Mouse (Mus musculus): Measurements from ENCODE around the gene Btbd10. TPM values are rescaled to one million over a fixed set of nuclear protein-coding genes. Genes with fewer than 3 reads are reported as not detected.
A peak's percentile ranks its signal among the peaks of the same experiment; 100 is the strongest.

Btbd10 gene
- 47.8 and 51.3 TPM in 2 replicates for polyA plus RNA-seq (2012; rRNA removed)

DNA sequence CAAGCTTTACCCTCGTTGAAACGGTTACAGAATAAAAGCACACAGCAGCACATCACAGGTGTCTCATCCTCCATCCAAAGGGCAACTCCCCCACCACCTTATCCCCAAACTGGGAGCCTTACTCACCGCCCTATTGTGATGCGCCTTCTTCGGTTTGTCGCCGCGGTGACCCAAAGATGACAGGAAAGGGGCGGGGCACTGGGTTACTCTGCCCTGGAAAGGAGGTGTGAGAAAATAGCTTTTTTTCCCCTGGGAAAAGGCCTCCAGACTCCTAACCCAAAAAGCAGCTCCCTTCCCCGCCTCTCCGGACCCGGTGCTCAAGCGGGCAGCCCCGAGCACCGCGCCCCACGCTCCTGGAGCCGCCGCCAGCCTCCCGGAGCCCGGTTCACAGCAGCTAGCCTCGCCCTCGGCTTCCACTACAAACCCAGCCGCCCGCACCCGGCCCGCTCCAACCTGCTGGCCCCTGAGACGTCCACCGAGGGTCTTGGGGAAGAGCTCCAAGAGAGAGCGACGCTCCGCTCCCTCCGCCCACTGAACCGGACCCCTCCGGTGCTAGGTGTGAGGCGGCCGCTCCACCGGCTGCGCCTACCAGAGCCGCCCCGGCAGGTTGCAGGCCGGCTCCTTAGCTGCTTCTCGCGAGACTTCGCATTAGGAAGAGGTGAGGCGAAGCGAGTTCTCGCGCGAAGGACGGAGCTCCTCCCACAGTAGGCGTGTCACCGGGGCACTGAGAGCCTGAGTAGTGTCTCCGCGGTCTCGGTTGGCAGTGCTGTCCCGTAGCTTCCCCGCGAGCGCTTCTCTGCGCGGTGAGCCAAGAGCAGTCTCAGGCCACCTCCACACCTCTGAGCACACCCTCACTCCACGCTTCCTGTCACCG is at the start of gene Btbd10:
Btbd10 (minus strand) TSS at position 647 of the 874 bp plus-strand sequence.
- no peak for TF ChIP-seq CTCF (IDR thresholded peaks at IDR 0.05; ENCODE audit: borderline replicate concordance, extremely low read depth, insufficient read depth, insufficient read length)
- peak; percentile 96 for TF ChIP-seq POLR2A (IDR thresholded peaks at IDR 0.05; ENCODE audit: borderline replicate concordance, extremely low read depth, insufficient read depth, insufficient read length, poor library complexity, severe bottlenecking)
- DNase-seq (ENCODE audit: low read depth) = peak; percentile 99

DNA sequence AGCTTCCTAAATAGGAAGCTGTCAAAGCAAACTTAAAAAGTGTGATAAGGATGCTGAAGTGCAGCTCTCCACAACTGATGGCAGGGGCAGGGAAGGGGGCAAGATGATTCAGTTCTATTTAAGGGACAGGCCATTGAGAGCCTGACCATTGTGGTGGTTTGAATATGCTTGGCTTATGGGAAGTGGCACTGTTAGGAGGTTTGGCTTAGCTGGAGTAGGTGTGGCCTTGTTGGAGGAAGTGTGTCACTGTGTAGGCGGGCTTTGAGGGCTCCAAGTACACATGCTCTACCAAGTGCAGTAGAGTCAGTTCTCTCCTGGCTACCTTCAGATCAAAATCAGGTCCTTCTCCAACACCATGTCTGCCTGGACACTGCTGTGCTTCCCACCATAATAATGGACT is 47.3 kb upstream of the Btbd10 start:
- no peak for TF ChIP-seq POLR2A (IDR thresholded peaks at IDR 0.05; ENCODE audit: borderline replicate concordance, extremely low read depth, insufficient read depth, insufficient read length, poor library complexity, severe bottlenecking)
- TF ChIP-seq CTCF (IDR thresholded peaks at IDR 0.05; ENCODE audit: borderline replicate concordance, extremely low read depth, insufficient read depth, insufficient read length) = no peak
- no peak for DNase-seq (ENCODE audit: low read depth)

DNA sequence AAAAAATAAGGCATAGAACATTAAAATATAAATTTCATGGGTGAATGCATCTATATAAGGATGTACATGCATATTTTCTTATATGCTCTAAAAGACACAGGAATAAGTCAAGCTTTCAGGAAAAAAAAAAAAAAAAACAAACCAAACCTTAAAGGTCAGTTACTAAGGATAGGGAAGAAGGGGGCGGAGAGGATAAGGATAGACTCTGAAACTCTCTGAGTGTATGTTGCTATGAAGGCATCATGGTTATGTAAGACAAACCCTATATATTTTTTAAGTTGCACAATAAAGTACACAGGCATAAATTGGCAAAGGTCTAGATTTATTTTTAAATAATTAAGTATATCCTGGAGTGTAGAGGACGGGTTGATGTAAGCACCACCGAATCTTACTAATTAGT is 46.1 kb upstream of the Btbd10 start:
- no peak for DNase-seq (ENCODE audit: low read depth)
- TF ChIP-seq POLR2A (IDR thresholded peaks at IDR 0.05; ENCODE audit: borderline replicate concordance, extremely low read depth, insufficient read depth, insufficient read length, poor library complexity, severe bottlenecking) (no peak), CTCF (IDR thresholded peaks at IDR 0.05; ENCODE audit: borderline replicate concordance, extremely low read depth, insufficient read depth, insufficient read length) (no peak)

DNA sequence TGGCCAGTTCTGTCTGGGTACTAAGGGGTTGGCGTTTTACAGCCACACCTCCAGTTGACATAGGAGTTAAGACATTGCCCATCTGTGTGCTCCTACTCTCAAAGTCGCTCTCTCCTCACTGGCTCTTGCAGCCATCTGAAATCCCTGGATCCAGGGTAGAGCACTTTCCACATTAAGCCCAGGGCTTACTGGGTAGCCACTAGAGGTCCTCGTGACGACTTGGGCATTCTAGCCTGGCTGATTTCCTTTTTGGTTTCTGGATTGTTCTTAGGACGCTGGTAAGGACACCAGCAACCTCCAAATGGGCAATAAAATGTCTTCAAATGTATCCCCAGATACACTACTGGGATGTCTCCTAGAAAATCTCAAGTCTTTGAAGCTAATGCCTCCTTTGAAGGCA is 39.5 kb upstream of the Btbd10 start:
- no peak for DNase-seq (ENCODE audit: low read depth)

DNA sequence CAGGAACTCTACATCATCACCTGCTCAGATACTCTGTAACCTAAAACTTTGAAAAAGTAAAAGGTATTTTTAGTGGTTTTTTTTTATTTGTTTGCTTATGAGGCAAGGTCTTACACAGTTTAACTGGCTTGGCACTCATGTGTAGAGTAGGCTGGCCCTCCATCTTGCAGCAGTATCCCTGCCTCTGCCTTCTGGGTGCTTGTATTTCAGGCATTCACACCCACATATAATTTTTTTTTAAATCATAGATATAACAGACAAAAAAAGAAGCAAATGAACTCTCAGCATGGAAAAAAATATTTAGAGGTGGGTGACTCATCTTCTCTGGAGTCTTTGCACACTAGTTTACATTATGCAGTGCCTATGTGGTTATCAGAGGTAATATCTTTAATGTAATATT is 28.9 kb upstream of the Btbd10 start:
- DNase-seq (ENCODE audit: low read depth) = no peak
- TF ChIP-seq POLR2A (IDR thresholded peaks at IDR 0.05; ENCODE audit: borderline replicate concordance, extremely low read depth, insufficient read depth, insufficient read length, poor library complexity, severe bottlenecking) (no peak), CTCF (IDR thresholded peaks at IDR 0.05; ENCODE audit: borderline replicate concordance, extremely low read depth, insufficient read depth, insufficient read length) (no peak)

More for the DNA sequence above, 39.5 kb upstream of the Btbd10 start:
- TF ChIP-seq POLR2A (IDR thresholded peaks at IDR 0.05; ENCODE audit: borderline replicate concordance, extremely low read depth, insufficient read depth, insufficient read length, poor library complexity, severe bottlenecking) (no peak), CTCF (IDR thresholded peaks at IDR 0.05; ENCODE audit: borderline replicate concordance, extremely low read depth, insufficient read depth, insufficient read length) (no peak)

DNA sequence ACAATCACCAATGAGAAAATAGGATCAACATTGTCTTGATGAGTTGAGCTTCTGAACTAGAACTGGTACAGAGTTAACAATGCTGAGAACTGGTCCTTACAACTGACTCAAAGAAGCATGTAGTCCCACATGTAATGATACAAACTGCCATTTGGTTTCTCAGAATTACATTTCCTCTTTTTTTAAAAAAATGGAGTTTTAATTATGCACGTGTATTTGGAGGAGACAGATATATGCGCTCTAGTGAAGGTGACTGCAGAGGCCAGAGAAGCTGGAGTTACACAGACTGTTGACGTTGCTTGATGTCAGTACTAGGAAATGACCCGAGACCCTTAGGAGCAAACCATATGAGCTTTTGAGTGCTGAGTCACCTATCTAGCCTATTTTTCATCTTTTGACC is 27.5 kb upstream of the Btbd10 start:
- TF ChIP-seq CTCF (IDR thresholded peaks at IDR 0.05; ENCODE audit: borderline replicate concordance, extremely low read depth, insufficient read depth, insufficient read length) (no peak), POLR2A (IDR thresholded peaks at IDR 0.05; ENCODE audit: borderline replicate concordance, extremely low read depth, insufficient read depth, insufficient read length, poor library complexity, severe bottlenecking) (no peak)
- no peak for DNase-seq (ENCODE audit: low read depth)

DNA sequence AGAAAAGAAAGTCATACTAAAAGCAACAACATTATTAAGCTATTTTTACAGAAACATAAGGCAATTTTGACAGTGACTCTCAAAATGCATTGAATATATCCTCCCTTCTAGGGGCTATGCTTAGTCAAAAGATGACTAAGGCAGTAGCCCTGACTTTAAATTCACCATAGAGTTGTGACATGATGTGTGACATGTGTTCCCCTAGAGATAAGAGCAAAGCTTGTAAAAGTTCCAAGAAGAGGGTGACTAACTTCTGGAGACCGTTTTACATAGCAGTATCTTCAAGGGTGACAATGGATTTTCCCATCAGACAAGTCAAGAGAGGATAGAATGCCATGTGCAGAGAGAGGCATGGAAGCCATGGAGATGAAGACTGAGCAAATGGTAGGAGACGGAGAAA is 22.4 kb upstream of the Btbd10 start:
- no peak for DNase-seq (ENCODE audit: low read depth)
- TF ChIP-seq CTCF (IDR thresholded peaks at IDR 0.05; ENCODE audit: borderline replicate concordance, extremely low read depth, insufficient read depth, insufficient read length) (no peak), POLR2A (IDR thresholded peaks at IDR 0.05; ENCODE audit: borderline replicate concordance, extremely low read depth, insufficient read depth, insufficient read length, poor library complexity, severe bottlenecking) (no peak)

DNA sequence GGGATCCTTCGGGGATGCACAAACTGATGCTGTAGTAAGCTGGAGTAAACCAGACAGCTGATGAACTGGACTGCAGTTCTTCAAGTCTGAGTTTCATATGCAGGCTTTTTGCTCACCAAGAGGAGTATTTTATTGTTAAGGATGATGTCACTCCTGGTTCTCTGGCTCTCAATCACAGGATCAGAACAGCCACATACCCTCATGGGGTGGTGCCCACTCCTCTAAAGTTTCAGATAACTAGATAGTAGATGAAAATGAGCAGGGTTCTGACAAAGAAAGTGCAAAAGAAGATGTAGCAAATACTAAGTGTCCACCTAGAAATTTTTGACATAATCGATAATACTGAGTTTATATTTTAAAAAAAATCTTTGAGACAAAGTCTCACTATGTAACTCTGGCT is 19.3 kb upstream of the Btbd10 start, which contains the start of gene Pth:
Pth (minus strand) TSS at position 101 of the 400 bp plus-strand sequence.
- TF ChIP-seq CTCF (IDR thresholded peaks at IDR 0.05; ENCODE audit: borderline replicate concordance, extremely low read depth, insufficient read depth, insufficient read length) = no peak
- TF ChIP-seq POLR2A (IDR thresholded peaks at IDR 0.05; ENCODE audit: borderline replicate concordance, extremely low read depth, insufficient read depth, insufficient read length, poor library complexity, severe bottlenecking) = no peak
- DNase-seq (ENCODE audit: low read depth) = no peak

DNA sequence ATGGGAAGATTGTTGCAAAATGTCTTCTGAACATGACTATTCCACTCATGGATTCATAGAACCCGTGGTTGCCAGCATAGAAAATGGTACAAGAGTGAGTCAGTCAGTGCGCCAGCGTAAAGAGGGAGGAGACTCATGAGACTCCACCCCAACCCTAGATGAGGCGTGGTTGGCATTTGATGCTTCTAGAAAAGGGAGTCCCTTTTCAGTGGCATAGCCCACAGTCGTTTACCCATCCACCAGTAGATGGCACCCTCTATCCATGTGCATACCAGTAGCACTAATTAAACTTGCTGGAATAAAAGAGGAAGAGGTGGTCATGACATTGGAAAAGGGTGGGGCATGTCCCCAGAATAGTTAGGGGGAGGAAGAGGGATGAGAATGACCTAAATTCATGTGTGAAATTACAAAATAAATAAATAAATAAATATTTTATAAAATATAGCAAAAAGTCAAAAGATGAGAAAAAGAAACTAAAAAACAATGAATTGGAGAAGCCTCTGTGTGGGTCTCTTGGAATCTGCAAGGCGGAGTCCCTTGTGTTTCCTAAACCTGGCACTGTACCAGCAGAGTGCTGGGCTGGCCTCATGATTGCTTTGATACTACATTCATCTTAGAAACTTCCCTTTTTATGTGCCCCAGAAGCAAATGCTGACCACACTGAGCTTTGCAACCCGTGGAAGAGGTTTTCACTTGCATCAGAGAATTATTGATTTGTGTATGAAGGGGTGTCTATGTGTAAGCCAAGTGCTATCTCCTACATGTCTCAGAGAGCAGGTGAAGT is 8.9 kb upstream of the Btbd10 start:
- TF ChIP-seq CTCF (IDR thresholded peaks at IDR 0.05; ENCODE audit: borderline replicate concordance, extremely low read depth, insufficient read depth, insufficient read length) (peak; percentile 81; the same call in 1 of the 2 replicates), POLR2A (IDR thresholded peaks at IDR 0.05; ENCODE audit: borderline replicate concordance, extremely low read depth, insufficient read depth, insufficient read length, poor library complexity, severe bottlenecking) (no peak)
- DNase-seq (ENCODE audit: low read depth) = peak; percentile 91

DNA sequence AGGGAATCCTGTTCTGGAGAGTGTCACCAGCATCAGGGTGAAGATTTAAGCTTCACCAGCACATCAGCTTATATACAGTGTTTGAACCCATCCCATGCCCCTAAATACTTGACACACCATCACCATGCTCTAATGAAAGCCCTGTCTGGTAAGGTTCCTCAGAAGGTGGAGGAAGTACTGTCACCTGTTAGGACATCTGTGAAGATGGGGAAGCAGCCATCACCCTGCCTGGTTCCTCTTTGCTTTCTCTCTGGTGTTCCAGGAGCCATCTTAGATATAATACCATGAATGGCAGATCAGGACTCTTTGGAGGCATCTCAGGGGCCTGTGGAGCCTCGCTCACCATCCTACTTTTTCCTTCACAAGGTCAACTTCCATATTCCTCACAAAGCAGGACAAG is 3.5 kb upstream of the Btbd10 start:
- no peak for DNase-seq (ENCODE audit: low read depth)
- TF ChIP-seq CTCF (IDR thresholded peaks at IDR 0.05; ENCODE audit: borderline replicate concordance, extremely low read depth, insufficient read depth, insufficient read length) (no peak), POLR2A (IDR thresholded peaks at IDR 0.05; ENCODE audit: borderline replicate concordance, extremely low read depth, insufficient read depth, insufficient read length, poor library complexity, severe bottlenecking) (no peak)

DNA sequence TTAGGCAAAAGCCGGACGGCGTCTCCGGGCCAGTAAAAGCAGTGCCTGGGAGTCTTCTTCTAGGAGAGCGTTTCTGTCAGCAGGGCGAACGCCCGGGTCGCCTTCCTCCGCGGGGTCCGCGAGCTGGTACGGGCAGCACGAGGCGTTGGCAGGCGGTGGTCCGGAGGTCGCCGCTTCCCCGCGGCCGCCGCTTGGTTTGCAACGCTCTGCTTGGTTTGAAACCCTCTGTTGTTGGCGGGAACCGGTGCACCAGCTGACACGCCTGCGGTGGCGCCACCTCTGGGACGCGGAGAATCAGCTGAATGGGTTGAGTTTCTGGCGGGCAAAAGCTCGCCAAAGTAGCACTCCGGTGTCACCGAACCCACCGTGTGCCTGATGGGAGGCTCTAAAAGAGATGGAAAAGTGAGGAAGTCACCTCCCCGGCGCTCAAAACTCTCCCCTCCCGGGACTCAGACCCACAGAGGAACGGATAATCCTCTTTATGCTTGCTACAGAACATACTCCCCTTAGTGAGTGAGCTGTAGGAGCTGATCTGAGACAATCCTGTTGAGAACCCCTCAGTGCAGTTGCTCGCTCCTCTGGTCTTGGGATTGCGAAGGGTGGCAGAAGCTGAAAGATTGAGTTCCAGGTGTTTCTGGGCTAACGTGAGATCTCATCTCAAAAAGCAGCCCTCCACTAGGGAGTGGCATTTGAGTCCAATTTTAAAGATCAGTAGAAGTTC is 588 bp upstream of the Btbd10 start:
- TF ChIP-seq POLR2A (IDR thresholded peaks at IDR 0.05; ENCODE audit: borderline replicate concordance, extremely low read depth, insufficient read depth, insufficient read length, poor library complexity, severe bottlenecking) (no peak), CTCF (IDR thresholded peaks at IDR 0.05; ENCODE audit: borderline replicate concordance, extremely low read depth, insufficient read depth, insufficient read length) (peak; percentile 43; the same call in 1 of the 2 replicates)
- peak; percentile 80 for DNase-seq (ENCODE audit: low read depth)
